Comparison of ENCODE assay signal across 8 mouse cellular contexts in the genomic region with DNA sequence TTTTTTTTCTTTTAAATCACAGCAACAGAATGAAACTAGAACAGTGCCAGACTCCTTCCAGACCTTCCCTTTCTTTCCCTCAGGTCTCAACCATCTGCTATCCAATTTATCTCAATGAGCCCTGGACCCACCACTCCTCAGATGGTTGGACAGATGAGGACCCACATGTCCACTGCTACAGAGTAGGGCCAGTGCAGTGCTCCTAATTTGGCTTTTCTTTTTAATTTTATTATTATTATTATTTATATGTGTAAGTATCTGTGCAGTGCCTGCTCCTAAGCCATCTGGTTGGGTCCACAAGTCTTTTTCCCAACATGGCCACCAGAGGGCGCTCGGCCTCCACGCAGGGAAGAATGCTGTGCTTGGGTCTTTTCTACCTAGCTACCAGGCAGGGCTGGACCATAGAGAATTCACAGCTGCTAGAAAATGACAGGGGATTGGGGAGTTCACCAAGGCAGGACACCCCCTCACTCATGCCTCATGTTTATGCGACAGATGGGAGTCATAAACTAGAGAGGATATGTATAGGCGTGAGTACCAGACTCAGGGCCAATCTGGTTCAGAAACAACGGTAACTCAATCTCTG. TPM values are rescaled to one million over a fixed set of nuclear protein-coding genes. Genes with fewer than 3 reads are reported as not detected.
DNase-seq lines count a peak whose midpoint lies in the region; ATAC-seq and TF ChIP-seq lines count a peak whose summit lies in the region.

No protein-coding gene starts in this region.

- no peak for ATAC-seq in liver, embryonic 12.5 days
- ATAC-seq in granulocyte monocyte progenitor cell, adult 5-6 weeks (replicated peaks; ENCODE audit: poor library complexity, severe bottlenecking): peak; percentile 70
- peak; percentile 57; the same call in 1 of the 2 replicates for ATAC-seq in limb, embryonic 11.5 days (ENCODE audit: insufficient number of reproducible peaks, low FRiP score, low TSS enrichment, low read depth)
- ATAC-seq in midbrain, postnatal 0 days (ENCODE audit: low FRiP score): peak; percentile 85

- H3K4me1 ChIP-seq in liver, embryonic 12.5 days: no peaks in the 10 kb centered on the region
- no peaks in the 10 kb centered on the region for H3K4me1 ChIP-seq in kidney, adult 2 months (ENCODE audit: control insufficient read depth, insufficient read depth, low read length)
- H3K4me1 ChIP-seq in limb, embryonic 11.5 days (ENCODE audit: control insufficient read depth, insufficient read depth, low read length): no peaks in the 10 kb centered on the region
- no peaks in the 10 kb centered on the region for H3K4me1 ChIP-seq in midbrain, postnatal 0 days (ENCODE audit: insufficient read depth, low read length)

- H3K9me3 ChIP-seq in liver, embryonic 12.5 days (replicated peaks): no peaks in the 10 kb centered on the region
- no peaks in the 10 kb centered on the region for H3K9me3 ChIP-seq in limb, embryonic 11.5 days (ENCODE audit: control insufficient read depth, low read length)
- H3K9me3 ChIP-seq in midbrain, postnatal 0 days (ENCODE audit: low read length): no peaks in the 10 kb centered on the region

- H3K36me3 ChIP-seq in liver, embryonic 12.5 days: no peaks in the 10 kb centered on the region
- no peaks in the 10 kb centered on the region for H3K36me3 ChIP-seq in kidney, adult 2 months (ENCODE audit: control insufficient read depth, insufficient read depth, low read length)
- H3K36me3 ChIP-seq in limb, embryonic 11.5 days (ENCODE audit: control insufficient read depth, insufficient read depth, low read length): no peaks in the 10 kb centered on the region
- no peaks in the 10 kb centered on the region for H3K36me3 ChIP-seq in midbrain, postnatal 0 days (ENCODE audit: insufficient read depth, low read length)
- H3K36me3 ChIP-seq in splenic B cell, adult 2 months (ENCODE audit: control insufficient read depth, insufficient read depth, low read length, poor library complexity, severe bottlenecking): no peaks in the 10 kb centered on the region

- DNase-seq in liver: peak; percentile 74
- DNase-seq in embryo, embryonic 11.5 days (ENCODE audit: low read depth, low spot score): peak; percentile 69
- peak; percentile 78 for DNase-seq in kidney, adult 2 months
- peak; percentile 93 for DNase-seq in limb, embryonic 11.5 days (ENCODE audit: low spot score)
- peak; percentile 83 for DNase-seq in midbrain, postnatal 0 days (ENCODE audit: low spot score)
- peak; percentile 66 for DNase-seq in splenic B cell, adult 2 months (ENCODE audit: low read depth, low spot score)

- no peak overlapping the region for H3K9ac ChIP-seq in liver, embryonic 12.5 days
- no peak overlapping the region for H3K9ac ChIP-seq in limb, embryonic 11.5 days (ENCODE audit: low read length)
- no peak overlapping the region for H3K9ac ChIP-seq in midbrain, postnatal 0 days (replicated peaks; ENCODE audit: low read length, poor library complexity, severe bottlenecking)

- no peak for TF ChIP-seq POLR2A in kidney, adult 2 months (IDR thresholded peaks at IDR 0.05; ENCODE audit: low read depth, low read length)

- no peak overlapping the region for H3K27ac ChIP-seq in liver, embryonic 12.5 days
- no peak overlapping the region for H3K27ac ChIP-seq in kidney, adult 2 months (ENCODE audit: insufficient read depth, low read depth, low read length)
- no peak overlapping the region for H3K27ac ChIP-seq in limb, embryonic 11.5 days (replicated peaks; ENCODE audit: low read depth, low read length)
- H3K27ac ChIP-seq in midbrain, postnatal 0 days (ENCODE audit: low read depth, low read length): no peak overlapping the region

- H3K4me2 ChIP-seq in liver, embryonic 12.5 days: no peak overlapping the region
- no peak overlapping the region for H3K4me2 ChIP-seq in limb, embryonic 11.5 days (ENCODE audit: low read depth, severe bottlenecking)
- no peak overlapping the region for H3K4me2 ChIP-seq in midbrain, postnatal 0 days (ENCODE audit: low read depth, low read length, poor library complexity, severe bottlenecking)

- peaks cover 20% of the 10 kb centered on the region for H3K27me3 ChIP-seq in liver, embryonic 12.5 days (replicated peaks)
- H3K27me3 ChIP-seq in kidney, adult 2 months (replicated peaks; ENCODE audit: control insufficient read depth, insufficient read depth, low read length): no peaks in the 10 kb centered on the region
- peaks cover 5% of the 10 kb centered on the region for H3K27me3 ChIP-seq in limb, embryonic 11.5 days (ENCODE audit: control insufficient read depth, insufficient read depth, low read length)
- peaks cover 12% of the 10 kb centered on the region; the same call in 1 of the 2 replicates for H3K27me3 ChIP-seq in midbrain, postnatal 0 days (ENCODE audit: insufficient read depth, low read length)
- H3K27me3 ChIP-seq in splenic B cell, adult 2 months (ENCODE audit: control insufficient read depth, insufficient read depth, low read length, poor library complexity, severe bottlenecking): no peaks in the 10 kb centered on the region

- peak; percentile 93 for TF ChIP-seq CTCF in kidney, adult 2 months (conservative IDR thresholded peaks at IDR 0.05; ENCODE audit: insufficient read depth, insufficient read length, low read depth, low read length)
- TF ChIP-seq CTCF in midbrain, postnatal 0 days (IDR thresholded peaks at IDR 0.05): peak; percentile 99

- H3K4me3 ChIP-seq in liver, embryonic 12.5 days: no peak overlapping the region
- H3K4me3 ChIP-seq in kidney, adult 2 months (ENCODE audit: insufficient read depth, low read depth, low read length): no peak overlapping the region
- no peak overlapping the region for H3K4me3 ChIP-seq in limb, embryonic 11.5 days (ENCODE audit: low read depth, low read length)
- H3K4me3 ChIP-seq in midbrain, postnatal 0 days (ENCODE audit: low read depth, low read length): no peak overlapping the region

- 33% methylated on average over 6 of the region's 6 CpGs for WGBS in liver, embryonic 12.5 days (ENCODE audit: insufficient replicate concordance)
- WGBS in kidney, adult 2 months: 28% methylated on average over 6 of the region's 6 CpGs
- WGBS in limb, embryonic 11.5 days: 30% methylated on average over 6 of the region's 6 CpGs
- WGBS in midbrain, postnatal 0 days: 33% methylated on average over 6 of the region's 6 CpGs

RNA-seq across cellular contexts. Expression of a gene that starts 15.9 kb away (rescaled TPM):
- not detected in 2 replicates for polyA plus RNA-seq in liver, embryonic 12.5 days (2016; fragmentation: Nextera tagmentation; extraction: Ambion mirVana)
- total RNA-seq in granulocyte monocyte progenitor cell, adult 5-6 weeks (2014; fragmentation: Nextera tagmentation): not detected in 2 replicates
- not detected in 2 replicates for total RNA-seq in granulocyte monocyte progenitor cell, adult 5-6 weeks (2017)
- 0.69 and 1.1 TPM in 2 replicates for polyA plus RNA-seq in kidney, adult 2 months (2012; rRNA removed)
- 1.2 and 1.3 TPM in 2 replicates for polyA plus RNA-seq in limb, embryonic 11.5 days (2014; fragmentation: Nextera tagmentation; extraction: Ambion mirVana)
- 1.4 and 3.2 TPM in 2 replicates for total RNA-seq in midbrain, postnatal 0 days (2014; rRNA removed)
- 0.83 and 0.86 TPM in 2 replicates for polyA plus RNA-seq in midbrain, postnatal 0 days (2015; fragmentation: Nextera tagmentation; extraction: Ambion mirVana)
